Mouse (Mus musculus) myocyte (in vitro differentiated cells): ENCODE measurements at regions not wholly inside any gene's neighbourhood (a gene's known extent, or its start where the extent isn't known, plus 50 kb on each side); places are given as distances from the start of the nearest gene placed in this dataset.

ENCODE experiments used
- E2F4 ChIP-seq: IDR thresholded peaks from one replicate; pipeline ENCODE4 v1.6.1; 2011; ENCODE audit warnings: mild to moderate bottlenecking, control low read depth, moderate library complexity; ENCODE audit not compliant: insufficient read depth
- MAX ChIP-seq: IDR thresholded peaks from one replicate; pipeline ENCODE4 v1.6.1; 2011; ENCODE audit warnings: low read depth, mild to moderate bottlenecking, control low read depth
- MYOD1 ChIP-seq, 3 experiments: IDR thresholded peaks; one replicate each; pipeline ENCODE4 v1.6.1; 2011; ENCODE audit warnings: control low read depth in 2 of 3, low read depth in 2 of 3, mild to moderate bottlenecking in 2 of 3, moderate library complexity in 1 of 3; ENCODE audit not compliant: insufficient read length in 2 of 3, control insufficient read depth in 1 of 3
- POLR2AphosphoS2 ChIP-seq: IDR thresholded peaks from one replicate; pipeline ENCODE4 v1.6.1; 2011; ENCODE audit warnings: low read depth, control low read depth; ENCODE audit not compliant: insufficient read length
- USF1 ChIP-seq: IDR thresholded peaks from one replicate; pipeline ENCODE4 v1.6.1; 2011; ENCODE audit warnings: low read depth, mild to moderate bottlenecking, control low read depth, moderate library complexity

DNA sequence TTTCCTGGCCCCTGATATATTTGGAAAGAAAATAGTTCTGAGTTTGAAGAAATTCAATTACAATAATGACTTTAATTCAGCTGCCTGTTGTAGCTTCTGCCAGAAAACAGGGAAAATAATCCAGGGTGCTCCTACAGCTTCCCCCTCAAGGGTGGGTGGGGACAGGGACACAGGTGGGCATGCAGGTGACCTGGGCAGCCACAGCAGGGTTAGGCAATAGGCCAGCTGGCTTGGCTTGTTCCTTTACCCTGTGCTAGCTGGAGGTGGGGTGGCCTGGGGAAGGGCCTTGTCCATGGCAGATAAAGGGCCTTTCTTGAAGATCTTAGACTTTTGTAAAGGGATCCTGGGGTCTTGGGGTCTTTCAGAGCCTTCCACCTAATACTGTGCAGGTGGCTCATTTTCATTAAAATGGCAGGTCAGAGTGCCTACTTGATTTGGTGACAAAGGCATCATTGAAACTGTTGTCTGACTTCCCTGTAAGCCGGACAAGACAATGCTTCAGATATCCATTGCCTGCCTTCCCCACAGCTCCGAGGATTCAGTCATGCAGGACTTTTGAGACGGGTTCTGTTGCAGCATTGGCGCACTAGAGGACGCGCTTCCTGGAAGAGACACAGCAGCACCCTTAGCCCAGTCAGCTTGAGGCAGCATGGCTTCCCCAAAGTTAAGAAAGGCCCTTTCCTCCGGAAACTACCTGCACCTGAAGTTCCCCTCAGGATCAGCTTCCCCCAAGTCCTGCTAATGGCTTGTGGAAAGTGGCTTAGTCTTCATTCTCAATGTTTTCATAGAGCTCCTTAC, 164.9 kb upstream of the Kbtbd8 start:
- TF ChIP-seq MAX: no peak
- no peak for TF ChIP-seq MYOD1 (IDR thresholded peaks at IDR 0.05; ENCODE audit: control insufficient read depth in 1 of 3, insufficient read length in 2 of 3, low read depth in 2 of 3)
- TF ChIP-seq USF1: no peak
- no peak for TF ChIP-seq POLR2AphosphoS2
- TF ChIP-seq E2F4: no peak
